In genomic region chr9:107568331-107569261, GRCm38 (mm10) we compare ENCODE assay signal across 8 mouse cellular contexts. TPM values are rescaled to one million over a fixed set of nuclear protein-coding genes. Genes with fewer than 3 reads are reported as not detected.
DNase-seq lines count a peak whose midpoint lies in the region; ATAC-seq lines count a peak whose summit lies in the region.

No protein-coding gene starts in this region.

- H3K4me1 ChIP-seq in hindbrain, embryonic 10.5 days (replicated peaks): peaks cover 80% of the 10 kb centered on the region

- peak; percentile 77 for ATAC-seq in frontal cortex, adult (ENCODE audit: low TSS enrichment)

- peak overlapping the region; percentile 84 for H3K4me3 ChIP-seq in hindbrain, embryonic 10.5 days

- H3K36me3 ChIP-seq in hindbrain, embryonic 10.5 days: peaks cover 62% of the 10 kb centered on the region

- H3K27me3 ChIP-seq in hindbrain, embryonic 10.5 days (ENCODE audit: insufficient read depth, poor library complexity, severe bottlenecking): no peaks in the 10 kb centered on the region

- peak overlapping the region; percentile 98 for H3K27ac ChIP-seq in hindbrain, embryonic 10.5 days

- no peaks in the 10 kb centered on the region; the same call in 1 of the 2 replicates for H3K9me3 ChIP-seq in hindbrain, embryonic 10.5 days

- peak; percentile 93 for DNase-seq in Muller cell, postnatal 12 days (ENCODE audit: inconsistent ontology term)
- peak; percentile 84 for DNase-seq in cerebellum, adult 9-10 months
- peak; percentile 90 for DNase-seq in hindbrain, embryonic 10.5 days (ENCODE audit: low spot score)
- peak; percentile 81 to 86 for DNase-seq in layer of hippocampus, postnatal 10 days (ENCODE audit: low spot score in 2 of 2)
- DNase-seq in lung, postnatal 14 days: peak; percentile 84
- peak; percentile 87 for DNase-seq in ovary, postnatal 36 days (ENCODE audit: low spot score)
- DNase-seq in thymus, postnatal 10 days (ENCODE audit: low spot score in 2 of 2): peak; percentile 68 to 75

- under 1% methylated on average over 41 of the region's 41 CpGs for WGBS in hindbrain, embryonic 10.5 days

RNA-seq across cellular contexts. Expression of gene Hyal2, which starts 0.9 kb away (rescaled TPM):
- polyA plus RNA-seq in hindbrain, embryonic 10.5 days (2016; fragmentation: Nextera tagmentation; extraction: Ambion mirVana): 134 and 135 TPM in 2 replicates
- 10 to 100 TPM; 19.8 to 21.0 TPM for total RNA-seq in layer of hippocampus, postnatal 10 days (2021)

RNA-seq across cellular contexts. Expression of gene Tusc2, which starts 5.5 kb away (rescaled TPM):
- 79.8 and 87.1 TPM in 2 replicates for polyA plus RNA-seq in hindbrain, embryonic 10.5 days (2016; fragmentation: Nextera tagmentation; extraction: Ambion mirVana)
- 10 to 100 TPM; 58.3 to 66.6 TPM for total RNA-seq in layer of hippocampus, postnatal 10 days (2021)

RNA-seq across cellular contexts. Expression of gene Hyal1, which starts 8.1 kb away (rescaled TPM):
- 6.6 and 8.4 TPM in 2 replicates for polyA plus RNA-seq in hindbrain, embryonic 10.5 days (2016; fragmentation: Nextera tagmentation; extraction: Ambion mirVana)
- 1 to 10 TPM; 3.7 to 4.2 TPM for total RNA-seq in layer of hippocampus, postnatal 10 days (2021)

RNA-seq across cellular contexts. Expression of gene Naa80, which starts 10.1 kb away (rescaled TPM):
- 19.2 and 20.8 TPM in 2 replicates for polyA plus RNA-seq in hindbrain, embryonic 10.5 days (2016; fragmentation: Nextera tagmentation; extraction: Ambion mirVana)
- total RNA-seq in layer of hippocampus, postnatal 10 days (2021): 10 to 100 TPM; 10.7 to 11.9 TPM

RNA-seq across cellular contexts. Expression of gene Hyal3, which starts 12.0 kb away (rescaled TPM):
- 0.41 and 0.77 TPM in 2 replicates for polyA plus RNA-seq in hindbrain, embryonic 10.5 days (2016; fragmentation: Nextera tagmentation; extraction: Ambion mirVana)
- total RNA-seq in layer of hippocampus, postnatal 10 days (2021): 1 to 10 TPM; 1.2 to 1.7 TPM

Comparison
In these comparisons a context has a peak if more than half of its experiments do, and no peak if none do; other contexts are left out.
1. Peak in every context shown above with its lines: DNase-seq, ATAC-seq, H3K4me3 ChIP-seq and H3K27ac ChIP-seq.